Mouse (Mus musculus): ENCODE measurements around the gene Cdk7. TPM values are rescaled to one million over a fixed set of nuclear protein-coding genes. Genes with fewer than 3 reads are reported as not detected.
A peak's percentile ranks its signal among the peaks of the same experiment; 100 is the strongest.

Gene Cdk7
- polyA plus RNA-seq, 1 experiment from 2014 or later, result 111 TPM

- H3K36me3 ChIP-seq (ENCODE audit: control insufficient read depth, insufficient read depth, low read length), result peaks cover 14% of the 10 kb centered on the region
- H3K4me3 ChIP-seq (ENCODE audit: low read length), result peak within 1 kb of the TSS; percentile 54
- H3K27me3 ChIP-seq (ENCODE audit: control insufficient read depth, insufficient read depth, low read length), result no peaks in the 10 kb centered on the region
- H3K27ac ChIP-seq (ENCODE audit: low read depth, low read length), result peak within 1 kb of the TSS; percentile 66; the same call in 1 of the 2 replicates
- H3K4me2 ChIP-seq (replicated peaks; ENCODE audit: low read depth, low read length), result peak within 1 kb of the TSS; percentile 68
- peak within 1 kb of the TSS; percentile 63 for H3K9ac ChIP-seq (ENCODE audit: low read depth, low read length)
- H3K4me1 ChIP-seq (ENCODE audit: control insufficient read depth, insufficient read depth, low read length), result no peaks in the 10 kb centered on the region
- H3K9me3 ChIP-seq (ENCODE audit: control insufficient read depth, low read length), result no peaks in the 10 kb centered on the region
- peak; percentile 78 for ATAC-seq (ENCODE audit: low FRiP score, low TSS enrichment)
- under 1% methylated on average over 44 of the region's 44 CpGs for WGBS
These were observed 61.3 kb downstream of the Cdk7 start, which contains the start of gene Ccdc125 for GRCm38 (mm10) chr13:100669291-100670022. TSS of gene Ccdc125 (plus strand) at chr13:100669717.

GRCm38 (mm10) chr13:100659864-100660456, 70.8 kb downstream of the Cdk7 start:
- no peak overlapping the region for H3K4me3 ChIP-seq (ENCODE audit: low read length)
- H3K27me3 ChIP-seq (ENCODE audit: control insufficient read depth, insufficient read depth, low read length), result no peaks in the 10 kb centered on the region
- H3K4me1 ChIP-seq (ENCODE audit: control insufficient read depth, insufficient read depth, low read length), result no peaks in the 10 kb centered on the region
- ATAC-seq (ENCODE audit: low FRiP score, low TSS enrichment), result peak; percentile 77
- no peak overlapping the region for H3K27ac ChIP-seq (ENCODE audit: low read depth, low read length)
- H3K36me3 ChIP-seq (ENCODE audit: control insufficient read depth, insufficient read depth, low read length), result peaks cover 22% of the 10 kb centered on the region
- H3K9me3 ChIP-seq (ENCODE audit: control insufficient read depth, low read length), result no peaks in the 10 kb centered on the region
- 37% methylated on average over 4 of the region's 4 CpGs for WGBS
- H3K9ac ChIP-seq (ENCODE audit: low read depth, low read length), result no peak overlapping the region
- H3K4me2 ChIP-seq (replicated peaks; ENCODE audit: low read depth, low read length), result no peak overlapping the region

GRCm38 (mm10) chr13:100658091-100658490, 72.6 kb downstream of the Cdk7 start:
- 95% methylated on average over 5 of the region's 5 CpGs for WGBS

More at GRCm38 (mm10) chr13:100658091-100658490, 72.6 kb downstream of the Cdk7 start:
- Histone ChIP-seq H3K27ac (ENCODE audit: low read depth, low read length) (no peak overlapping the region), H3K9me3 (ENCODE audit: control insufficient read depth, low read length) (no peaks in the 10 kb centered on the region), H3K36me3 (ENCODE audit: control insufficient read depth, insufficient read depth, low read length) (peaks cover 8% of the 10 kb centered on the region), H3K4me3 (ENCODE audit: low read length) (no peak overlapping the region), H3K9ac (ENCODE audit: low read depth, low read length) (no peak overlapping the region), H3K4me1 (ENCODE audit: control insufficient read depth, insufficient read depth, low read length) (no peaks in the 10 kb centered on the region), H3K4me2 (replicated peaks; ENCODE audit: low read depth, low read length) (no peak overlapping the region), H3K27me3 (ENCODE audit: control insufficient read depth, insufficient read depth, low read length) (no peaks in the 10 kb centered on the region)
- no peak for ATAC-seq (ENCODE audit: low FRiP score, low TSS enrichment)

Other genes starting within 250 kb of the Cdk7 start
- gene Gtf2h2, start 238.4 kb downstream of the Cdk7 start, polyA plus RNA-seq (2014; fragmentation: Nextera tagmentation; extraction: Ambion mirVana), result 86.3 and 94.4 TPM in 2 replicates
- gene Ocln, start 178.2 kb downstream of the Cdk7 start, polyA plus RNA-seq (2014; fragmentation: Nextera tagmentation; extraction: Ambion mirVana), result 15.8 and 32.7 TPM in 2 replicates
- 12.1 and 18.3 TPM in 2 replicates for gene Marveld2, start 114.0 kb downstream of the Cdk7 start, polyA plus RNA-seq (2014; fragmentation: Nextera tagmentation; extraction: Ambion mirVana)
- 316 and 390 TPM in 2 replicates for gene Ak6, start 80.0 kb downstream of the Cdk7 start, polyA plus RNA-seq (2014; fragmentation: Nextera tagmentation; extraction: Ambion mirVana)
- 22.2 and 26.3 TPM in 2 replicates for gene Rad17, start 79.9 kb downstream of the Cdk7 start, polyA plus RNA-seq (2014; fragmentation: Nextera tagmentation; extraction: Ambion mirVana)
- gene Taf9, start 79.4 kb downstream of the Cdk7 start, polyA plus RNA-seq (2014; fragmentation: Nextera tagmentation; extraction: Ambion mirVana), result 16.7 and 20.4 TPM in 2 replicates
- 5.5 and 6.8 TPM in 2 replicates for gene Ccdc125, start 61.2 kb downstream of the Cdk7 start, polyA plus RNA-seq (2014; fragmentation: Nextera tagmentation; extraction: Ambion mirVana)
- gene Mrps36, start 13.7 kb upstream of the Cdk7 start, polyA plus RNA-seq (2014; fragmentation: Nextera tagmentation; extraction: Ambion mirVana), result 171 and 182 TPM in 2 replicates
- gene Cenph, start 45.0 kb upstream of the Cdk7 start, polyA plus RNA-seq (2014; fragmentation: Nextera tagmentation; extraction: Ambion mirVana), result 49.7 and 59.4 TPM in 2 replicates
- 289 and 315 TPM in 2 replicates for gene Ccnb1, start 55.6 kb upstream of the Cdk7 start, polyA plus RNA-seq (2014; fragmentation: Nextera tagmentation; extraction: Ambion mirVana)
- 33.9 and 65.9 TPM in 2 replicates for gene Slc30a5, start 102.5 kb upstream of the Cdk7 start, polyA plus RNA-seq (2014; fragmentation: Nextera tagmentation; extraction: Ambion mirVana)